Mouse (Mus musculus): Measurements from ENCODE around the gene Col12a1.
"Not testable (repeated sequence)": the region's sequence is repeated elsewhere in the genome, so short reads cannot be mapped to it uniquely, and the experiment has no call there.

The Col12a1 gene

GRCm38 (mm10) chr9:79689342-79689741 lies 29.3 kb downstream of the Col12a1 start:
- DNase-seq (ENCODE audit: low spot score), result no peak

- DNase-seq (ENCODE audit: low spot score), result no peak
These were observed 31.4 kb downstream of the Col12a1 start for GRCm38 (mm10) chr9:79687227-79687626.

GRCm38 (mm10) chr9:79686049-79686448 lies 32.6 kb downstream of the Col12a1 start:
- no peak for DNase-seq (ENCODE audit: low spot score)

GRCm38 (mm10) chr9:79680453-79681240 lies 38.0 kb downstream of the Col12a1 start:
- DNase-seq (ENCODE audit: low spot score), result no peak

- not testable (repeated sequence) for DNase-seq (ENCODE audit: low spot score)
These were observed 49.8 kb downstream of the Col12a1 start for GRCm38 (mm10) chr9:79668806-79669205.

GRCm38 (mm10) chr9:79653327-79654150 lies 65.1 kb downstream of the Col12a1 start:
- DNase-seq (ENCODE audit: low spot score), result no peak

GRCm38 (mm10) chr9:79648587-79648986 lies 70.0 kb downstream of the Col12a1 start:
- no peak for DNase-seq (ENCODE audit: low spot score)

GRCm38 (mm10) chr9:79645757-79646156 lies 72.9 kb downstream of the Col12a1 start:
- no peak for DNase-seq (ENCODE audit: low spot score)

GRCm38 (mm10) chr9:79639430-79640090 lies 79.1 kb downstream of the Col12a1 start:
- no peak for DNase-seq (ENCODE audit: low spot score)

- no peak for DNase-seq (ENCODE audit: low spot score)
These were observed 80.8 kb downstream of the Col12a1 start for GRCm38 (mm10) chr9:79637879-79638278.

GRCm38 (mm10) chr9:79634076-79634475 lies 84.6 kb downstream of the Col12a1 start:
- no peak for DNase-seq (ENCODE audit: low spot score)

GRCm38 (mm10) chr9:79631186-79631585 lies 87.4 kb downstream of the Col12a1 start:
- no peak for DNase-seq (ENCODE audit: low spot score)

GRCm38 (mm10) chr9:79618839-79619597 lies 99.6 kb downstream of the Col12a1 start:
- no peak for DNase-seq (ENCODE audit: low spot score)

GRCm38 (mm10) chr9:79617336-79617735 lies 101.3 kb downstream of the Col12a1 start:
- no peak for DNase-seq (ENCODE audit: low spot score)

- DNase-seq (ENCODE audit: low spot score), result peak; percentile 15
These were observed 102.6 kb downstream of the Col12a1 start for GRCm38 (mm10) chr9:79616040-79616439.

GRCm38 (mm10) chr9:79610286-79610685 lies 108.3 kb downstream of the Col12a1 start:
- no peak for DNase-seq (ENCODE audit: low spot score)

- DNase-seq (ENCODE audit: low spot score), result no peak
These were observed 109.0 kb downstream of the Col12a1 start for GRCm38 (mm10) chr9:79609661-79610060.

- no peak for DNase-seq (ENCODE audit: low spot score)
These were observed 109.8 kb downstream of the Col12a1 start for GRCm38 (mm10) chr9:79608795-79609194.

- no peak for DNase-seq (ENCODE audit: low spot score)
These were observed 110.5 kb downstream of the Col12a1 start for GRCm38 (mm10) chr9:79608062-79608531.

GRCm38 (mm10) chr9:79606122-79606521 lies 112.5 kb downstream of the Col12a1 start:
- no peak for DNase-seq (ENCODE audit: low spot score)

- DNase-seq (ENCODE audit: low spot score), result no peak
These were observed 112.9 kb downstream of the Col12a1 start for GRCm38 (mm10) chr9:79605722-79606121.

GRCm38 (mm10) chr9:79604546-79604945 lies 114.1 kb downstream of the Col12a1 start:
- no peak for DNase-seq (ENCODE audit: low spot score)
